In genomic region chr3:59113291-59113690, GRCm38 (mm10) we compare ENCODE assay signal across 10 mouse cellular contexts. TPM values are rescaled to one million over a fixed set of nuclear protein-coding genes. Genes with fewer than 3 reads are reported as not detected.
A peak's percentile ranks its signal among the peaks of the same experiment; 100 is the strongest.
DNase-seq lines count a peak whose midpoint lies in the region; ATAC-seq lines count a peak whose summit lies in the region.
"Not testable (repeated sequence)": the region's sequence is repeated elsewhere in the genome, so short reads cannot be mapped to it uniquely, and the experiment has no call there.
"Had no signal": no experiment of that assay in that cellular context is flagged by ENCODE, and none has a peak within 500 bp of the region (broad histone marks: within the 10 kb centered on the region; RNA-seq: fewer than 3 reads in every experiment).

No protein-coding gene starts in this region.

- H3K27ac ChIP-seq in heart, embryonic 11.5 days (ENCODE audit: low read depth, low read length), result peak overlapping the region; percentile 86; the same call in 1 of the 2 replicates
- H3K27ac ChIP-seq in heart, embryonic 13.5 days (replicated peaks), result peak overlapping the region; percentile 89
- peak overlapping the region; percentile 90 for H3K27ac ChIP-seq in heart, embryonic 16.5 days (ENCODE audit: low read length)
- peak overlapping the region; percentile 62; the same call in 1 of the 2 replicates for H3K27ac ChIP-seq in liver, embryonic 11.5 days (ENCODE audit: low read depth, low read length)
- peak overlapping the region; percentile 34; the same call in 1 of the 2 replicates for H3K27ac ChIP-seq in liver, embryonic 13.5 days

- 84% methylated on average over 4 of the region's 4 CpGs for WGBS in heart, embryonic 11.5 days (ENCODE audit: insufficient replicate concordance)
- 84% methylated on average over 4 of the region's 4 CpGs for WGBS in heart, embryonic 13.5 days
- WGBS in heart, embryonic 16.5 days, result 85% methylated on average over 4 of the region's 4 CpGs
- 83% methylated on average over 4 of the region's 4 CpGs for whole genome bisulfite sequencing in liver, embryonic 11.5 days
- WGBS in liver, embryonic 13.5 days (ENCODE audit: insufficient replicate concordance), result 68% methylated on average over 4 of the region's 4 CpGs

- H3K27me3 ChIP-seq in heart, embryonic 11.5 days (ENCODE audit: control insufficient read depth, insufficient read depth, low read length); heart, embryonic 13.5 days (replicated peaks); heart, embryonic 16.5 days (ENCODE audit: control insufficient read depth, insufficient read depth, low read length); liver, embryonic 11.5 days (replicated peaks; ENCODE audit: control insufficient read depth, insufficient read depth, low read length); liver, embryonic 13.5 days: not testable (repeated sequence)

- DNase-seq in heart, adult 11 months, result peak; percentile 74
- DNase-seq in liver, embryonic 11.5 days (ENCODE audit: low spot score); liver, embryonic 13.5 days: not testable (repeated sequence)

- not testable (repeated sequence) for ATAC-seq in heart, embryonic 11.5 days (replicated peaks; ENCODE audit: insufficient number of reproducible peaks, low FRiP score, low TSS enrichment); heart, embryonic 13.5 days (ENCODE audit: extremely low read depth, insufficient number of reproducible peaks, low FRiP score, low TSS enrichment); heart, embryonic 16.5 days (replicated peaks; ENCODE audit: extremely low read depth, insufficient read depth, low FRiP score); liver, embryonic 11.5 days (replicated peaks; ENCODE audit: low FRiP score); liver, embryonic 13.5 days (ENCODE audit: low read depth)

- H3K4me2 ChIP-seq in heart, embryonic 11.5 days; heart, embryonic 13.5 days; heart, embryonic 16.5 days (ENCODE audit: low read depth, low read length); liver, embryonic 11.5 days; liver, embryonic 13.5 days: not testable (repeated sequence)

- not testable (repeated sequence) for H3K9me3 ChIP-seq in heart, embryonic 11.5 days (replicated peaks; ENCODE audit: control insufficient read depth, low read length); heart, embryonic 13.5 days; heart, embryonic 16.5 days (replicated peaks; ENCODE audit: control insufficient read depth, low read length); liver, embryonic 11.5 days (ENCODE audit: control insufficient read depth, low read length); liver, embryonic 13.5 days (replicated peaks)

- H3K4me1 ChIP-seq in heart, embryonic 11.5 days (ENCODE audit: control insufficient read depth, insufficient read depth, low read length), result not testable (repeated sequence)
- peaks cover 24% of the 10 kb centered on the region for H3K4me1 ChIP-seq in heart, embryonic 13.5 days
- H3K4me1 ChIP-seq in heart, embryonic 16.5 days (ENCODE audit: control insufficient read depth, insufficient read depth, low read length), result peaks cover 15% of the 10 kb centered on the region
- H3K4me1 ChIP-seq in liver, embryonic 11.5 days (replicated peaks; ENCODE audit: control insufficient read depth, insufficient read depth, low read length), result peaks cover 13% of the 10 kb centered on the region
- H3K4me1 ChIP-seq in liver, embryonic 13.5 days (replicated peaks), result peaks cover 17% of the 10 kb centered on the region

- H3K4me3 ChIP-seq in heart, embryonic 11.5 days (ENCODE audit: low read depth, low read length); heart, embryonic 13.5 days; heart, embryonic 16.5 days (ENCODE audit: low read length); liver, embryonic 11.5 days (ENCODE audit: low read depth, low read length); liver, embryonic 13.5 days (replicated peaks): not testable (repeated sequence)

- not testable (repeated sequence) for H3K36me3 ChIP-seq in heart, embryonic 11.5 days (ENCODE audit: control insufficient read depth, insufficient read depth, low read length); heart, embryonic 13.5 days; heart, embryonic 16.5 days (ENCODE audit: control insufficient read depth, insufficient read depth); liver, embryonic 11.5 days (ENCODE audit: control insufficient read depth, insufficient read depth, low read length); liver, embryonic 13.5 days

- not testable (repeated sequence) for H3K9ac ChIP-seq in heart, embryonic 11.5 days (ENCODE audit: low read depth, low read length); heart, embryonic 13.5 days; heart, embryonic 16.5 days (ENCODE audit: low read length); liver, embryonic 11.5 days (ENCODE audit: low read depth, low read length); liver, embryonic 13.5 days

RNA-seq across cellular contexts. Expression of gene Gpr171, which starts 11.7 kb away (rescaled TPM):
- polyA plus RNA-seq in heart, embryonic 11.5 days (2014; fragmentation: Nextera tagmentation; extraction: Ambion mirVana), result 1.3 TPM in 2 replicates
- 0.66 and 0.68 TPM in 2 replicates for polyA plus RNA-seq in heart, embryonic 13.5 days (2015; fragmentation: Nextera tagmentation; extraction: Ambion mirVana)
- 1.5 and 3.5 TPM in 2 replicates for polyA plus RNA-seq in heart, embryonic 16.5 days (2015; fragmentation: Nextera tagmentation; extraction: Ambion mirVana)
- polyA plus RNA-seq in liver, embryonic 11.5 days (2014; fragmentation: Nextera tagmentation; extraction: Ambion mirVana), result 2.3 and 2.8 TPM in 2 replicates
- polyA plus RNA-seq in liver, embryonic 13.5 days (2015; fragmentation: Nextera tagmentation; extraction: Ambion mirVana), result 1.3 and 1.5 TPM in 2 replicates
- polyA plus RNA-seq: cerebellum, adult 2 months; cortical plate, adult 2 months; G1E; Patski had no signal

RNA-seq across cellular contexts. Expression of gene P2ry14, which starts 40.1 kb away (rescaled TPM):
- polyA plus RNA-seq in heart, embryonic 11.5 days (2014; fragmentation: Nextera tagmentation; extraction: Ambion mirVana), result 1.4 and 2.9 TPM in 2 replicates
- 1.7 and 2.3 TPM in 2 replicates for polyA plus RNA-seq in heart, embryonic 13.5 days (2015; fragmentation: Nextera tagmentation; extraction: Ambion mirVana)
- 2.8 and 4.0 TPM in 2 replicates for polyA plus RNA-seq in heart, embryonic 16.5 days (2015; fragmentation: Nextera tagmentation; extraction: Ambion mirVana)
- polyA plus RNA-seq in liver, embryonic 11.5 days (2014; fragmentation: Nextera tagmentation; extraction: Ambion mirVana), result 2.8 and 3.6 TPM in 2 replicates
- polyA plus RNA-seq in liver, embryonic 13.5 days (2015; fragmentation: Nextera tagmentation; extraction: Ambion mirVana), result 2.8 and 5.0 TPM in 2 replicates
- polyA plus RNA-seq: G1E had no signal

Comparison
In these comparisons a context has a peak if more than half of its experiments do, and no peak if none do; other contexts are left out.
1. H3K27ac ChIP-seq: peak in every context shown above with its lines; median percentile 90 in heart, embryonic 16.5 days; 89 in heart, embryonic 13.5 days; 86 in heart, embryonic 11.5 days; 62 in liver, embryonic 11.5 days; 34 in liver, embryonic 13.5 days.